Mouse (Mus musculus) stomach, postnatal 0 days (tissue): ENCODE results near the gene Ppwd1. TPM values are rescaled to one million over a fixed set of nuclear protein-coding genes. Genes with fewer than 3 reads are reported as not detected.

ENCODE experiments used
- ATAC-seq: fragments of 200-750 bp; cut with Nextera tagmentation; 2 replicates; pipeline ENCODE4 v1.8.0; 2017; ENCODE audit not compliant: low FRiP score, low TSS enrichment
- DNase-seq: peaks from one replicate; pipeline ENCODE4 v3.0.0-alpha.2; 2016; ENCODE audit warnings: low spot score
- H3K27ac ChIP-seq: fragments of 300-500 bp; sonication (generic); replicated peaks from 2 replicates; pipeline ENCODE4 v1.5.1; 2014; ENCODE audit warnings: mild to moderate bottlenecking, control low read depth
- H3K27me3 ChIP-seq: fragments of 300-500 bp; sonication (generic); 2 replicates; pipeline ENCODE4 v1.6.1; 2014; ENCODE audit warnings: low read length; ENCODE audit not compliant: control insufficient read depth, insufficient read depth
- H3K36me3 ChIP-seq: fragments of 300-500 bp; sonication (generic); 2 replicates; pipeline ENCODE4 v1.6.1; 2014; ENCODE audit warnings: low read length, mixed read lengths; ENCODE audit not compliant: control insufficient read depth, insufficient read depth
- H3K4me1 ChIP-seq: fragments of 300-500 bp; sonication (generic); replicated peaks from 2 replicates; pipeline ENCODE4 v1.6.1; 2014; ENCODE audit warnings: antibody characterized with exemption; ENCODE audit not compliant: control insufficient read depth, insufficient read depth
- H3K4me2 ChIP-seq: fragments of 300-500 bp; sonication (generic); replicated peaks from 2 replicates; pipeline ENCODE4 v1.6.1; 2014; ENCODE audit warnings: low read depth, mild to moderate bottlenecking, control low read depth, moderate library complexity
- H3K4me3 ChIP-seq: fragments of 300-500 bp; sonication (generic); 2 replicates; pipeline ENCODE4 v1.5.1; 2014; ENCODE audit warnings: low read depth, low read length, control low read depth
- H3K9ac ChIP-seq: fragments of 300-500 bp; sonication (generic); 2 replicates; pipeline ENCODE4 v1.6.1; 2014; ENCODE audit warnings: mild to moderate bottlenecking, low read length, control low read depth, mixed read lengths
- H3K9me3 ChIP-seq: fragments of 300-500 bp; sonication (generic); 2 replicates; pipeline ENCODE4 v1.6.1; 2016; ENCODE audit warnings: low read length; ENCODE audit not compliant: control insufficient read depth
- CTCF ChIP-seq: IDR thresholded peaks from 2 replicates; pipeline ENCODE4 v1.5.1; 2016; ENCODE audit warnings: antibody characterized with exemption, low read depth, mild to moderate bottlenecking, moderate library complexity
- EP300 ChIP-seq: optimal IDR thresholded peaks from 2 replicates; pipeline ENCODE3; 2016; ENCODE audit warnings: antibody characterized with exemption
- WGBS: fragments of 180-500 bp; shearing (Covaris S2); extraction: QIAGEN DNeasy Blood & Tissue Kit; methylation state at CpG from one replicate; pipeline ENCODE4 v1.1.7; 2014; 5-methylcytosine and 5-hydroxymethylcytosine counted together
- polyA plus RNA-seq: library from polyadenylated mRNA; unstranded; fragments of >200 nt; fragmentation: Nextera tagmentation; extraction: Ambion mirVana; gene quantifications from 2 replicates; pipeline ENCODE4 v1.2.1, GENCODE M21; 2015

Gene Ppwd1
- polyA plus RNA-seq, 1 experiment from 2014 or later = 6.1 TPM

GRCm38 (mm10) chr13:104187357-104187756, 41.3 kb downstream of the Ppwd1 start:
- no peaks in the 10 kb centered on the region for H3K4me1 ChIP-seq
- H3K27me3 ChIP-seq = no peaks in the 10 kb centered on the region
- no peak overlapping the region for H3K4me2 ChIP-seq
- H3K27ac ChIP-seq = no peak overlapping the region
- no peaks in the 10 kb centered on the region for H3K9me3 ChIP-seq
- no peak overlapping the region for H3K4me3 ChIP-seq
- no peak overlapping the region for H3K9ac ChIP-seq
- ATAC-seq (peak; percentile 95), DNase-seq (peak; percentile 31)
- WGBS = 65% methylated on average over 4 of the region's 4 CpGs
- TF ChIP-seq EP300 = no peak
- TF ChIP-seq CTCF = no peak
- H3K36me3 ChIP-seq = peaks cover 7% of the 10 kb centered on the region; the same call in 1 of the 2 replicates

GRCm38 (mm10) chr13:104179176-104179888, 49.3 kb downstream of the Ppwd1 start:
- Histone ChIP-seq H3K9ac (peak overlapping the region; percentile 85), H3K36me3 (no peaks in the 10 kb centered on the region; the same call in 1 of the 2 replicates), H3K27ac (peak overlapping the region; percentile 89), H3K4me3 (peak overlapping the region; percentile 92), H3K9me3 (no peaks in the 10 kb centered on the region), H3K27me3 (no peaks in the 10 kb centered on the region), H3K4me1 (peaks cover 2% of the 10 kb centered on the region; the same call in 1 of the 2 replicates), H3K4me2 (peak overlapping the region; percentile 62)
- WGBS = 12% methylated on average over 13 of the region's 13 CpGs
- no peak for DNase-seq
- TF ChIP-seq EP300 = no peak
- TF ChIP-seq CTCF = no peak
- no peak for ATAC-seq

GRCm38 (mm10) chr13:104178650-104179121, 50.0 kb downstream of the Ppwd1 start, which contains the start of gene Trim23:
Gene Trim23, plus strand, starts transcription at chr13:104178797.
- peak within 1 kb of the TSS; percentile 89 for H3K27ac ChIP-seq
- no peaks in the 10 kb centered on the region for H3K36me3 ChIP-seq
- ATAC-seq = peak; percentile 100
- H3K4me1 ChIP-seq = peaks cover 2% of the 10 kb centered on the region; the same call in 1 of the 2 replicates
- no peaks in the 10 kb centered on the region for H3K27me3 ChIP-seq
- peak; percentile 96 for DNase-seq
- H3K4me2 ChIP-seq = peak within 1 kb of the TSS; percentile 78
- 2% methylated on average over 38 of the region's 38 CpGs for WGBS
- TF ChIP-seq EP300 (no peak), CTCF (peak; percentile 63)
- peak within 1 kb of the TSS; percentile 92 for H3K4me3 ChIP-seq
- H3K9me3 ChIP-seq = no peaks in the 10 kb centered on the region
- H3K9ac ChIP-seq = peak within 1 kb of the TSS; percentile 85

GRCm38 (mm10) chr13:104177796-104178649, 50.6 kb downstream of the Ppwd1 start, which contains the start of gene Trappc13:
Gene Trappc13, minus strand, starts transcription at chr13:104178469.
- H3K9me3 ChIP-seq = no peaks in the 10 kb centered on the region
- ATAC-seq (peak; percentile 88), DNase-seq (peak; percentile 87)
- peak within 1 kb of the TSS; percentile 92 for H3K4me3 ChIP-seq
- H3K4me2 ChIP-seq = peak within 1 kb of the TSS; percentile 78
- no peaks in the 10 kb centered on the region for H3K36me3 ChIP-seq
- TF ChIP-seq CTCF = 0 out of 2 replicates have a peak, but pooled peaks have one; percentile 2
- peak; percentile 28 for TF ChIP-seq EP300
- peak within 1 kb of the TSS; percentile 89 for H3K27ac ChIP-seq
- peaks cover 2% of the 10 kb centered on the region; the same call in 1 of the 2 replicates for H3K4me1 ChIP-seq
- peak within 1 kb of the TSS; percentile 85 for H3K9ac ChIP-seq
- no peaks in the 10 kb centered on the region for H3K27me3 ChIP-seq
- WGBS = under 1% methylated on average over 32 of the region's 32 CpGs

GRCm38 (mm10) chr13:104176874-104177273, 51.8 kb downstream of the Ppwd1 start:
- Histone ChIP-seq H3K9ac (no peak overlapping the region), H3K27me3 (no peaks in the 10 kb centered on the region), H3K9me3 (no peaks in the 10 kb centered on the region), H3K4me2 (peak overlapping the region; percentile 31), H3K4me3 (peak overlapping the region; percentile 22), H3K4me1 (peaks cover 2% of the 10 kb centered on the region; the same call in 1 of the 2 replicates), H3K27ac (no peak overlapping the region), H3K36me3 (no peaks in the 10 kb centered on the region)
- TF ChIP-seq CTCF (no peak), EP300 (no peak)
- DNase-seq (no peak), ATAC-seq (no peak)
- WGBS = 46% methylated on average over 3 of the region's 3 CpGs
